Mouse (Mus musculus): Measurements from ENCODE around the gene Grpel1. TPM values are rescaled to one million over a fixed set of nuclear protein-coding genes. Genes with fewer than 3 reads are reported as not detected.

Grpel1 gene
- polyA plus RNA-seq, 1 experiment: 47.3 TPM

DNA sequence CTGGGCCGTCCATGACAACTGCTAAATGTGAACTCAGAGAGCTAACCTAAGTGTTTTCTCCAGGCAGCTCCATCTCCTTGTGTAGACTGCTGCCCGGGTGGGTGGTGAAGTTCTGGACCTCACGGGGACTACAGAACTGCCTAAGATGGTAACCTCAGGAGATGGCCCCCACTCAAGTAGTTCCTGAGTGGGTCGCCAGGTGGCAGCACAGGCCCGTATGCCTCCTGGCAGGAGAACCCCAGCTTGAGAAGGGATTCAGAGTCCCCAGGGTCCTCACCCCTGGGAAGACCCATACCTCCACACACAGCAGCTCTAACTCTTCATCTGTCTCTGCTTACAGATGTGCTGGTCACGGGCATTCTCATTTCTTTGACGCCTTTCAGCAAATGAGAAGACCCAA is 2.0 kb upstream of the Grpel1 start:
- H3K79me2 ChIP-seq (ENCODE audit: control insufficient read depth, insufficient read depth): peaks cover 34% of the 10 kb centered on the region
- no peaks in the 10 kb centered on the region for H3K36me3 ChIP-seq (ENCODE audit: control insufficient read depth, insufficient read depth)
- H3ac ChIP-seq (ENCODE audit: control insufficient read depth, insufficient read length, low read depth): no peak overlapping the region
- TF ChIP-seq MYOG (IDR thresholded peaks at IDR 0.05; ENCODE audit: control insufficient read depth, extremely low read depth, insufficient read length) (no peak), FOSL1 (IDR thresholded peaks at IDR 0.05; ENCODE audit: insufficient read depth, low read length, poor library complexity, severe bottlenecking) (no peak), USF1 (IDR thresholded peaks at IDR 0.05; ENCODE audit: low read depth) (no peak), CEBPB (IDR thresholded peaks at IDR 0.05; ENCODE audit: low read depth) (no peak), CTCF (IDR thresholded peaks at IDR 0.05; ENCODE audit: control insufficient read depth, insufficient read depth, insufficient read length) (peak; percentile 79)
- peaks cover 26% of the 10 kb centered on the region for H3K79me3 ChIP-seq (ENCODE audit: low read depth)
- no peak overlapping the region for H3K4me3 ChIP-seq (ENCODE audit: insufficient read depth, poor library complexity, severe bottlenecking)
- H3K27me3 ChIP-seq (ENCODE audit: control insufficient read depth, insufficient read depth, insufficient read length): no peaks in the 10 kb centered on the region

DNA sequence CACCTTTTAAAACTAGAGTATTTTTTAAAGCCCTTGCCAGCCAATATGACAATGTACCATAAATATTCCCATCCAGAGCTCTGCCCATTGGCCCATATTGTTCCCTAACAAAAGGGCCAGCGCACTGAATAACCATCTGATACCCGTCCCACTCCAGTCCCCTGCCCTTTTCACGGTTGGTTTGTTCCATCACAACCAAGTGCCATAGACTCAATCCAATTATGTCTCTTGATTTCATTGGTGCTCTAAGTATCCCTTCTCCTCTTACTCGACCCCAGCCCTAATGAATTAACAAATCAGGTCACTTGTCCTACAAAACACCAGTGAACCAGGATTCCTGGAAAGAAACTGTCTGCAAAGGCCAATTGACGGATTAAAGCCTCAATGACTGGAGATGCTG is 1.4 kb upstream of the Grpel1 start:
- no peaks in the 10 kb centered on the region for H3K36me3 ChIP-seq (ENCODE audit: control insufficient read depth, insufficient read depth)
- peaks cover 32% of the 10 kb centered on the region for H3K79me3 ChIP-seq (ENCODE audit: low read depth)
- no peaks in the 10 kb centered on the region for H3K27me3 ChIP-seq (ENCODE audit: control insufficient read depth, insufficient read depth, insufficient read length)
- H3K4me3 ChIP-seq (ENCODE audit: insufficient read depth, poor library complexity, severe bottlenecking): no peak overlapping the region
- TF ChIP-seq MYOD1 (IDR thresholded peaks at IDR 0.05; ENCODE audit: control insufficient read depth, insufficient read length, low read depth) (no peak), FOSL1 (IDR thresholded peaks at IDR 0.05; ENCODE audit: insufficient read depth, low read length, poor library complexity, severe bottlenecking) (no peak), MAX (IDR thresholded peaks at IDR 0.05) (no peak), MYOG (IDR thresholded peaks at IDR 0.05; ENCODE audit: control insufficient read depth, extremely low read depth, insufficient read length) (no peak), USF1 (IDR thresholded peaks at IDR 0.05; ENCODE audit: low read depth) (no peak), CEBPB (IDR thresholded peaks at IDR 0.05; ENCODE audit: low read depth) (no peak)
- no peak overlapping the region for H3ac ChIP-seq (ENCODE audit: control insufficient read depth, insufficient read length, low read depth)
- H3K79me2 ChIP-seq (ENCODE audit: control insufficient read depth, insufficient read depth): peaks cover 40% of the 10 kb centered on the region

DNA sequence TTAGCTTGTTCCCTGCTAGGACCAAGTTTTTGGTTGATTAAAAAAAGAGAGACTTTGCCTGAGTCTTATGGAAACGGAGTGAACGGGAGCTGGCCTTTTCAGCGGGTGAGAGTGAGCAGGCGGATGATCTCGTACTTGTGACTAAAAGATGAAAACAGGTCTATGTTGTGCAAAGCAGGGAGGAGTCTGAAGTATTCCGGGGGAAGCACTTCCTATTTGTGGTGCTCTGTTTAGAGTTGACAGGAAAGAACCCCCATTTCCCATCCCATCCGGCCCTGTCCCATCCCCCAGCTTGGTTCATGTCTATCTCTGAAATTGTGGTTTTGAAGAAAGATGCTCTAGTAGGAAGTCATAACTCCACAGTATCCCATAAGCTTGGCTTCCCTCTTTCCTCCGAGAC is 1.1 kb downstream of the Grpel1 start:
- TF ChIP-seq CEBPB (IDR thresholded peaks at IDR 0.05; ENCODE audit: low read depth) (no peak), FOSL1 (IDR thresholded peaks at IDR 0.05; ENCODE audit: insufficient read depth, low read length, poor library complexity, severe bottlenecking) (no peak), MAX (IDR thresholded peaks at IDR 0.05) (no peak), MYOG (IDR thresholded peaks at IDR 0.05; ENCODE audit: control insufficient read depth, extremely low read depth, insufficient read length) (no peak), MYOD1 (IDR thresholded peaks at IDR 0.05; ENCODE audit: control insufficient read depth, insufficient read length, low read depth) (no peak), USF1 (IDR thresholded peaks at IDR 0.05; ENCODE audit: low read depth) (no peak), CTCF (IDR thresholded peaks at IDR 0.05; ENCODE audit: control insufficient read depth, insufficient read depth, insufficient read length) (no peak)
- peak overlapping the region; percentile 40 for H3ac ChIP-seq (ENCODE audit: control insufficient read depth, insufficient read length, low read depth)

DNA sequence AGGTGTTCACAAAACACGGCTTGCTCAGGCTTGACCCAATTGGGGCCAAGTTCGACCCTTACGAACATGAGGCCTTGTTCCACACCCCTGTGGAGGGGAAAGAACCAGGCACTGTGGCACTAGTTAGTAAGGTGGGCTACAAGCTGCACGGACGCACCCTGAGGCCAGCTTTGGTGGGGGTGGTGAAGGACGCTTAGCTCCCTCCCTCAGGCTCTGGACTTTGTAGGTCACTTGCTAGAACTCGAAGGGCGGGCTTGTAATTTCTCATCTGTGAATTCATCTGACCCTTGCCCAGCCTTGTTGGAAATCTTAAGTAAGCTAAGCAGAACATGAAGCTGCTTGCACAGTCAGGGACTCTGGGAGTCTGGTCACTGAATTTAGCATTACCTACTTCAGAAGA is 6.4 kb downstream of the Grpel1 start:
- H3K36me3 ChIP-seq (ENCODE audit: control insufficient read depth, insufficient read depth): peaks cover 65% of the 10 kb centered on the region
- peaks cover 29% of the 10 kb centered on the region for H3K79me3 ChIP-seq (ENCODE audit: low read depth)
- H3ac ChIP-seq (ENCODE audit: control insufficient read depth, insufficient read length, low read depth): no peak overlapping the region
- H3K79me2 ChIP-seq (ENCODE audit: control insufficient read depth, insufficient read depth): peaks cover 55% of the 10 kb centered on the region
- H3K27me3 ChIP-seq (ENCODE audit: control insufficient read depth, insufficient read depth, insufficient read length): no peaks in the 10 kb centered on the region
- no peak overlapping the region for H3K4me3 ChIP-seq (ENCODE audit: insufficient read depth, poor library complexity, severe bottlenecking)
- TF ChIP-seq MYOG (IDR thresholded peaks at IDR 0.05; ENCODE audit: control insufficient read depth, extremely low read depth, insufficient read length) (no peak), MYOD1 (IDR thresholded peaks at IDR 0.05; ENCODE audit: control insufficient read depth, insufficient read length, low read depth) (no peak), FOSL1 (IDR thresholded peaks at IDR 0.05; ENCODE audit: insufficient read depth, low read length, poor library complexity, severe bottlenecking) (no peak), USF1 (IDR thresholded peaks at IDR 0.05; ENCODE audit: low read depth) (no peak), MAX (IDR thresholded peaks at IDR 0.05) (no peak), CEBPB (IDR thresholded peaks at IDR 0.05; ENCODE audit: low read depth) (no peak), CTCF (IDR thresholded peaks at IDR 0.05; ENCODE audit: control insufficient read depth, insufficient read depth, insufficient read length) (no peak)

More for the DNA sequence above, 1.1 kb downstream of the Grpel1 start:
- Histone ChIP-seq H3K4me3 (ENCODE audit: insufficient read depth, poor library complexity, severe bottlenecking) (peak overlapping the region; percentile 97), H3K27me3 (ENCODE audit: control insufficient read depth, insufficient read depth, insufficient read length) (no peaks in the 10 kb centered on the region), H3K79me2 (ENCODE audit: control insufficient read depth, insufficient read depth) (peaks cover 62% of the 10 kb centered on the region), H3K79me3 (ENCODE audit: low read depth) (peaks cover 40% of the 10 kb centered on the region), H3K36me3 (ENCODE audit: control insufficient read depth, insufficient read depth) (peaks cover 24% of the 10 kb centered on the region)

DNA sequence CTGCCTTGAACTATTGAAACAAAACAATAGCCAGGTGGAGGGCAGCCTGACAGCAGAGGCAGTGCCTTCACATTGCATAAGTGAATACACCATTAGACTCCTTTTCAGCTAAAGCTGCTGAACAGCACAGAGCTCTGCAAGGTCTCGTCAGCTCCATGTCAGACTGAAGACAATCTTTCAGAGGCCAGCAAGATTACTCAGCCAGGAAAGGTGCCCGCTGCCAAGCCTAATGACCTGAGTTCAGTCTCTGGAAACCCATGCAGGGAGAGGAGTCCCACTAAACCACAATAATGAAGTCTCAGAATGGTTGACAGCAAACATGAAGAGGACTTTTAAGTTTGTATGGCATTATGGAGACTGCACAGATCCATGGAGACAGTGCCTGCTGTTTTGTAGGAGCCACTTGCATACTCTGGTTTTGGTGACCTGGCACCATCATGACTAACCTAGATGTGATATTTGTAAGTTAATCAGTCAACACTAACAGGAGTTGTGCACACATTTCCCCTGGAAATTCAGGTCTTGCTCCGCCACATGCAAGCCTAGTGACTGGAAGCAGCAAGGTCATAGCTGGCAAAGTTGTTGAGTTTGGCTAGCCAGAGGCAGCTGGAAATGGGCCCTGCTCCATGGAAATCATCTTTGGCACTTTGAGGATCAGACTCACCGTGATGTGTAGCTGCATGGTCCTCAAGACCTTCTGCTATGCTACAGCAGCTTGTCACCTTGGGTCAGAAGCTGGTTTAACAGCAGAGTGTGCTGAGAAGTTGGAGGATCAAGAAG is 8.3 kb downstream of the Grpel1 start:
- peaks cover 16% of the 10 kb centered on the region for H3K79me3 ChIP-seq (ENCODE audit: low read depth)
- H3ac ChIP-seq (ENCODE audit: control insufficient read depth, insufficient read length, low read depth): no peak overlapping the region
- H3K27me3 ChIP-seq (ENCODE audit: control insufficient read depth, insufficient read depth, insufficient read length): no peaks in the 10 kb centered on the region
- peaks cover 66% of the 10 kb centered on the region for H3K36me3 ChIP-seq (ENCODE audit: control insufficient read depth, insufficient read depth)
- H3K79me2 ChIP-seq (ENCODE audit: control insufficient read depth, insufficient read depth): peaks cover 53% of the 10 kb centered on the region
- no peak overlapping the region for H3K4me3 ChIP-seq (ENCODE audit: insufficient read depth, poor library complexity, severe bottlenecking)
- TF ChIP-seq USF1 (IDR thresholded peaks at IDR 0.05; ENCODE audit: low read depth) (no peak), CEBPB (IDR thresholded peaks at IDR 0.05; ENCODE audit: low read depth) (no peak), MYOG (IDR thresholded peaks at IDR 0.05; ENCODE audit: control insufficient read depth, extremely low read depth, insufficient read length) (no peak), CTCF (IDR thresholded peaks at IDR 0.05; ENCODE audit: control insufficient read depth, insufficient read depth, insufficient read length) (no peak), MYOD1 (IDR thresholded peaks at IDR 0.05; ENCODE audit: control insufficient read depth, insufficient read length, low read depth) (no peak), MAX (IDR thresholded peaks at IDR 0.05) (no peak), FOSL1 (IDR thresholded peaks at IDR 0.05; ENCODE audit: insufficient read depth, low read length, poor library complexity, severe bottlenecking) (no peak)

Data from C2C12 (cell line).